Mouse (Mus musculus): Measurements from ENCODE around the gene Kcnma1. TPM values are rescaled to one million over a fixed set of nuclear protein-coding genes. Genes with fewer than 3 reads are reported as not detected.

Gene Kcnma1
- polyA plus RNA-seq, 1 experiment from 2014 or later: 2.7 TPM

- H3K4me3 ChIP-seq: no peak overlapping the region
- H3K4me2 ChIP-seq (replicated peaks): no peak overlapping the region
- H3K4me1 ChIP-seq: 0 out of 2 replicates have a peak, but pooled peaks cover 3% of the 10 kb centered on the region
- no peak overlapping the region for H3K27ac ChIP-seq (replicated peaks)
- WGBS: 67% methylated on average over 9 of the region's 9 CpGs
- no peaks in the 10 kb centered on the region for H3K27me3 ChIP-seq
- no peak overlapping the region for H3K9ac ChIP-seq (replicated peaks)
- no peaks in the 10 kb centered on the region for H3K9me3 ChIP-seq
- ATAC-seq (ENCODE audit: low FRiP score, low read depth): no peak
- no peaks in the 10 kb centered on the region for H3K36me3 ChIP-seq
These were observed 368.8 kb downstream of the Kcnma1 start for GRCm38 (mm10) chr14:23645361-23646063.

DNA sequence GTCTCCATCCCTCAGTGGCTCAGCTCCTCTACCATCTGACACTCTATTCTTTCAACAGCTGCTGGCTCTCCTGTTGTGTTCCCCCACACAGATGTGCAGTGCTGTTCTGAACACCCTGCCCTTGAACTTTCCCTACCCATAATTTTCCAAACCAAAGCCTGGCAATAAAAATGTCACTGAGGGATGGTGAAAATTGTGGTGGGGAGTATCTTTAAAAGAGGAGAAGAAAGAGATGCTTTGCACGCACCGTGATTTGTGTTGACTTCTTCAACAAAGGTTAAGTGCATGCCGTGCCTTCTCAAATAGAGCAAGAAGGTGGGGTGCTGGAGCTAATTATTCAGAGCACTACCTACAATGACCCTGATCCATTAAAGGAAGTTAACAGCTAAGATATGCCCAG is 371.1 kb downstream of the Kcnma1 start:
- 0 out of 2 replicates have a peak, but pooled peaks cover 3% of the 10 kb centered on the region for H3K4me1 ChIP-seq

GRCm38 (mm10) chr14:23640665-23641064 is 373.6 kb downstream of the Kcnma1 start:
- no peak for ATAC-seq (ENCODE audit: low FRiP score, low read depth)
- Histone ChIP-seq H3K9me3 (no peaks in the 10 kb centered on the region), H3K27me3 (peaks cover 17% of the 10 kb centered on the region), H3K4me1 (0 out of 2 replicates have a peak, but pooled peaks cover 3% of the 10 kb centered on the region), H3K27ac (replicated peaks) (no peak overlapping the region), H3K36me3 (no peaks in the 10 kb centered on the region), H3K4me2 (replicated peaks) (no peak overlapping the region), H3K9ac (replicated peaks) (no peak overlapping the region), H3K4me3 (no peak overlapping the region)
- 58% methylated on average over 2 of the region's 2 CpGs for WGBS

More for the DNA sequence above, 371.1 kb downstream of the Kcnma1 start:
- Histone ChIP-seq H3K4me2 (replicated peaks) (no peak overlapping the region), H3K4me3 (no peak overlapping the region), H3K27me3 (no peaks in the 10 kb centered on the region), H3K27ac (replicated peaks) (no peak overlapping the region), H3K9me3 (no peaks in the 10 kb centered on the region), H3K9ac (replicated peaks) (no peak overlapping the region), H3K36me3 (no peaks in the 10 kb centered on the region)
- ATAC-seq (ENCODE audit: low FRiP score, low read depth): no peak
- 80% methylated on average over 3 of the region's 3 CpGs for WGBS

DNA sequence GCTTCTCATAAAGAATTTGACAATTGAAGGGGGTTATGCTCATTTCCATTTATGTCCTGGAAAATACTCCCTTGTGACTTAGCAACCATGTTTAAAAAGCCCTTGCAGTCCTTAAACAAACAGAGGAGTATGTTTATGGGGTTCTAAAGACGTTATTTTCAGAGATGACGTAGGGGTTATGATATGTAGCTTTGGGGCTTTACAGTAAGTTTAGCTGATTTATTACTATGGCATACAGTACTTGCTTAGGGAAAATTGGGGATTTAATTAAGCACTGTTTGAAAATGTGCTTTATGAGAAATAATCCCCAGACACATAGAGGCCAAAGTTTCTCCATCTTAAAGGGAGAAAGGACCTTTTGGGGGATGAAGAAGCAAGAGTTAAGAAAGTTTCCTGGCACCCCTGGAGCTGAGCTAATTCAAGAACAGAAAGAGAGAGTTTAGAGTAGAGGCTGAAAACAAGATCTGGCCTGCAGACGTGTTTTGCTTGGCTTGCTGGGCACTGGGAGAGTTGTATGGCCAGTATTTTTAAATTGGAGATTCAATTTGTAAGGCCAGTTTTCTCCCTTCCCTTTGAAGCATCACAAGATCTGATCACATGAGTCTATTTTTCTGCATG is 376.1 kb downstream of the Kcnma1 start:
- H3K9ac ChIP-seq (replicated peaks): no peak overlapping the region
- H3K4me2 ChIP-seq (replicated peaks): no peak overlapping the region
- H3K36me3 ChIP-seq: no peaks in the 10 kb centered on the region
- H3K9me3 ChIP-seq: no peaks in the 10 kb centered on the region
- H3K4me1 ChIP-seq: no peaks in the 10 kb centered on the region
- no peak for ATAC-seq (ENCODE audit: low FRiP score, low read depth)
- H3K27me3 ChIP-seq: peaks cover 31% of the 10 kb centered on the region
- H3K27ac ChIP-seq (replicated peaks): no peak overlapping the region
- WGBS: 50% methylated on average over 3 of the region's 3 CpGs
- H3K4me3 ChIP-seq: no peak overlapping the region

- ATAC-seq (ENCODE audit: low FRiP score, low read depth): no peak
- 56% methylated on average over 4 of the region's 4 CpGs for WGBS
- no peaks in the 10 kb centered on the region for H3K36me3 ChIP-seq
These were observed 378.4 kb downstream of the Kcnma1 start for GRCm38 (mm10) chr14:23635903-23636302.

DNA sequence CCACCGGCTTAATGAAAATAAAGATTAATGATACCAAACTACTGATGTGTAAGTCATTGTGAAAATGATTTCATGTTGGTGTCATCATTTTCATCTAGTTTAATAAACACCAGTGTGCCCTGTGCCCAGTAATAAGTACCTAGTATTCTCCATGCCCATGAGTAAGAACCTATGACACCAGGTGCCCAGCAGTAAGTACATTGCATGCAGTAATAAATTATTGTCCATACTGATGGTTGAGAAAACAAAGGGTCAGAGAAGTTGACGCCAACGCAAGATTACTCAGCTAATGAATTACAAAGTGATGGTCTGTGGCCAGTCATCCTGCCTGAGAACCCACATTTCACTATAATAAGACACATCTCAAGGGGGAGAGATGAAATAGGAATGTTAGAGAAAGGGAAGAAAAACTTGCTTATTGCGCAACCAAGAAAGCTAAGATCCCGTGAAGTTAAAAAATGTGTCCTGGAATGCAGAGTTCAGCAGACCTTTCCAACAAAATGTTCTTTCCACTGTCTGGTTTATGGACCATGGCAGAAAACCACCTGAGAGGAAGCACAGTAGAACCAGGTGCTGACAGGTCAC is 381.2 kb downstream of the Kcnma1 start:
- Histone ChIP-seq H3K36me3 (no peaks in the 10 kb centered on the region), H3K9me3 (no peaks in the 10 kb centered on the region), H3K4me2 (replicated peaks) (no peak overlapping the region), H3K27ac (replicated peaks) (no peak overlapping the region), H3K4me3 (no peak overlapping the region), H3K4me1 (no peaks in the 10 kb centered on the region), H3K9ac (replicated peaks) (no peak overlapping the region), H3K27me3 (peaks cover 31% of the 10 kb centered on the region)
- WGBS: 92% methylated on average over 5 of the region's 5 CpGs
- no peak for ATAC-seq (ENCODE audit: low FRiP score, low read depth)

More at GRCm38 (mm10) chr14:23635903-23636302, 378.4 kb downstream of the Kcnma1 start:
- Histone ChIP-seq H3K9ac (replicated peaks) (no peak overlapping the region), H3K9me3 (no peaks in the 10 kb centered on the region), H3K4me1 (no peaks in the 10 kb centered on the region), H3K27ac (replicated peaks) (no peak overlapping the region), H3K4me2 (replicated peaks) (no peak overlapping the region), H3K4me3 (no peak overlapping the region), H3K27me3 (peaks cover 31% of the 10 kb centered on the region)

GRCm38 (mm10) chr14:23626925-23627324 is 387.4 kb downstream of the Kcnma1 start:
- Histone ChIP-seq H3K9ac (replicated peaks) (no peak overlapping the region), H3K27me3 (0 out of 2 replicates have a peak, but pooled peaks cover 12% of the 10 kb centered on the region), H3K36me3 (no peaks in the 10 kb centered on the region), H3K4me2 (replicated peaks) (no peak overlapping the region), H3K9me3 (no peaks in the 10 kb centered on the region), H3K27ac (replicated peaks) (no peak overlapping the region), H3K4me3 (no peak overlapping the region), H3K4me1 (no peaks in the 10 kb centered on the region)
- no peak for ATAC-seq (ENCODE audit: low FRiP score, low read depth)
- 83% methylated on average over 6 of the region's 6 CpGs for WGBS

- Histone ChIP-seq H3K4me3 (no peak overlapping the region), H3K4me1 (no peaks in the 10 kb centered on the region), H3K9ac (replicated peaks) (no peak overlapping the region), H3K9me3 (no peaks in the 10 kb centered on the region), H3K36me3 (no peaks in the 10 kb centered on the region), H3K27ac (replicated peaks) (no peak overlapping the region), H3K4me2 (replicated peaks) (no peak overlapping the region), H3K27me3 (0 out of 2 replicates have a peak, but pooled peaks cover 12% of the 10 kb centered on the region)
- 44% methylated on average over 2 of the region's 2 CpGs for WGBS
- no peak for ATAC-seq (ENCODE audit: low FRiP score, low read depth)
These were observed 388.2 kb downstream of the Kcnma1 start for GRCm38 (mm10) chr14:23626114-23626513.

DNA sequence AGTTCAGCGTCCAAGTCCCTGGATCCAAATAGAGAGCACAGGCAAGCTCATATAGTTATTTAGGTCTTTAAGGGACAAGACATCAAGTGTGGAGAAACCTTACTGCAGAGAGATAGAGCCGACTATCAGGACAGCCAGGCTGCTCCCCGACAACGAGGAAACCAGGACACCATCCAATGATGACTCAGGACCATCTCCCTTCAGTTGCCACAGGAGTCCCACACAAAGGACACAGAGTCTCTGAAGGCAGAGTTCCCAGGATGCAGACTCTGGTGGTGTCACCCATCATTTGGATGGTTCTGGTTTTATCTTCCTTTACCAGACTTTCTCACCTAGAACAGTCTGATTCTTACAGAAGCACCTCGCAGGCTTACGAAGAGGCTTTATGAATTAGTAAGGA is 388.9 kb downstream of the Kcnma1 start:
- H3K27me3 ChIP-seq: 0 out of 2 replicates have a peak, but pooled peaks cover 12% of the 10 kb centered on the region
- H3K27ac ChIP-seq (replicated peaks): no peak overlapping the region
- no peak overlapping the region for H3K4me2 ChIP-seq (replicated peaks)
- WGBS: 92% methylated on average over 6 of the region's 6 CpGs
- no peaks in the 10 kb centered on the region for H3K36me3 ChIP-seq
- H3K4me3 ChIP-seq: no peak overlapping the region
- no peak overlapping the region for H3K9ac ChIP-seq (replicated peaks)
- H3K9me3 ChIP-seq: no peaks in the 10 kb centered on the region
- no peaks in the 10 kb centered on the region for H3K4me1 ChIP-seq
- no peak for ATAC-seq (ENCODE audit: low FRiP score, low read depth)

GRCm38 (mm10) chr14:23624455-23624854 is 389.8 kb downstream of the Kcnma1 start:
- Histone ChIP-seq H3K4me1 (no peaks in the 10 kb centered on the region), H3K4me2 (replicated peaks) (no peak overlapping the region), H3K4me3 (no peak overlapping the region), H3K36me3 (no peaks in the 10 kb centered on the region), H3K9me3 (no peaks in the 10 kb centered on the region), H3K9ac (replicated peaks) (no peak overlapping the region), H3K27ac (replicated peaks) (no peak overlapping the region), H3K27me3 (0 out of 2 replicates have a peak, but pooled peaks cover 12% of the 10 kb centered on the region)
- ATAC-seq (ENCODE audit: low FRiP score, low read depth): no peak
- 81% methylated on average over 1 of the region's 1 CpGs for WGBS

- H3K9me3 ChIP-seq: no peaks in the 10 kb centered on the region
- no peak overlapping the region for H3K4me3 ChIP-seq
- no peak overlapping the region for H3K27ac ChIP-seq (replicated peaks)
- no peak overlapping the region for H3K9ac ChIP-seq (replicated peaks)
- no peaks in the 10 kb centered on the region for H3K36me3 ChIP-seq
- no peaks in the 10 kb centered on the region for H3K4me1 ChIP-seq
- no peak for ATAC-seq (ENCODE audit: low FRiP score, low read depth)
- 85% methylated on average over 2 of the region's 2 CpGs for WGBS
- H3K27me3 ChIP-seq: peaks cover 9% of the 10 kb centered on the region; the same call in 1 of the 2 replicates
- H3K4me2 ChIP-seq (replicated peaks): no peak overlapping the region
These were observed 393.6 kb downstream of the Kcnma1 start for GRCm38 (mm10) chr14:23620685-23621084.

GRCm38 (mm10) chr14:23618973-23619372 is 395.3 kb downstream of the Kcnma1 start:
- H3K36me3 ChIP-seq: no peaks in the 10 kb centered on the region
- peaks cover 13% of the 10 kb centered on the region for H3K27me3 ChIP-seq
- no peak for ATAC-seq (ENCODE audit: low FRiP score, low read depth)
- no peak overlapping the region for H3K9ac ChIP-seq (replicated peaks)
- 89% methylated on average over 2 of the region's 2 CpGs for WGBS
- H3K4me2 ChIP-seq (replicated peaks): no peak overlapping the region
- no peaks in the 10 kb centered on the region for H3K9me3 ChIP-seq
- no peaks in the 10 kb centered on the region for H3K4me1 ChIP-seq
- H3K4me3 ChIP-seq: no peak overlapping the region
- H3K27ac ChIP-seq (replicated peaks): no peak overlapping the region
